Mouse (Mus musculus) heart, embryonic 11.5 days (tissue): Measurements from ENCODE around the gene Gm8994. TPM values are rescaled to one million over a fixed set of nuclear protein-coding genes. Genes with fewer than 3 reads are reported as not detected.

ENCODE experiments used
- ATAC-seq: fragments of 200-750 bp; cut with Nextera tagmentation; replicated peaks from 2 replicates; pipeline ENCODE4 v1.8.0; 2017; ENCODE audit warnings: moderate library complexity; ENCODE audit not compliant: insufficient number of reproducible peaks, low FRiP score, low TSS enrichment
- H3K27ac ChIP-seq: fragments of 300-500 bp; sonication (generic); 2 replicates; pipeline ENCODE4 v1.5.1; 2014; ENCODE audit warnings: mild to moderate bottlenecking, low read depth, low read length
- H3K27me3 ChIP-seq: fragments of 300-500 bp; sonication (generic); 2 replicates; pipeline ENCODE4 v1.6.1; 2014; ENCODE audit warnings: mild to moderate bottlenecking, low read length, mixed read lengths; ENCODE audit not compliant: control insufficient read depth, insufficient read depth
- H3K36me3 ChIP-seq: fragments of 300-500 bp; sonication (generic); 2 replicates; pipeline ENCODE4 v1.6.1; 2014; ENCODE audit warnings: mild to moderate bottlenecking, low read length, moderate library complexity, mixed read lengths; ENCODE audit not compliant: control insufficient read depth, insufficient read depth
- H3K4me1 ChIP-seq: fragments of 300-500 bp; sonication (generic); 2 replicates; pipeline ENCODE4 v1.6.1; 2014; ENCODE audit warnings: low read length; ENCODE audit not compliant: control insufficient read depth, insufficient read depth
- H3K4me2 ChIP-seq: fragments of 300-500 bp; sonication (generic); 2 replicates; pipeline ENCODE4 v1.6.1; 2014; ENCODE audit warnings: mild to moderate bottlenecking, moderate library complexity
- H3K4me3 ChIP-seq: fragments of 300-500 bp; sonication (generic); 2 replicates; pipeline ENCODE4 v1.5.1; 2014; ENCODE audit warnings: low read depth, low read length
- H3K9ac ChIP-seq: fragments of 300-500 bp; sonication (generic); 2 replicates; pipeline ENCODE4 v1.6.1; 2014; ENCODE audit warnings: mild to moderate bottlenecking, low read depth, low read length, moderate library complexity
- H3K9me3 ChIP-seq: fragments of 300-500 bp; sonication (generic); replicated peaks from 2 replicates; pipeline ENCODE4 v1.6.1; 2016; ENCODE audit warnings: low read length; ENCODE audit not compliant: control insufficient read depth
- WGBS: fragments of 180-500 bp; shearing (Covaris S2); extraction: QIAGEN DNeasy Blood & Tissue Kit; methylation state at CpG from one replicate; pipeline ENCODE4 v1.1.7; 2014; ENCODE audit not compliant: insufficient replicate concordance; 5-methylcytosine and 5-hydroxymethylcytosine counted together
- polyA plus RNA-seq: library from polyadenylated mRNA; unstranded; fragments of >200 nt; fragmentation: Nextera tagmentation; extraction: Ambion mirVana; gene quantifications from 2 replicates; pipeline ENCODE4 v1.2.1, GENCODE M21; 2014

Gm8994 gene
- polyA plus RNA-seq, 1 experiment from 2014 or later: not detected

DNA sequence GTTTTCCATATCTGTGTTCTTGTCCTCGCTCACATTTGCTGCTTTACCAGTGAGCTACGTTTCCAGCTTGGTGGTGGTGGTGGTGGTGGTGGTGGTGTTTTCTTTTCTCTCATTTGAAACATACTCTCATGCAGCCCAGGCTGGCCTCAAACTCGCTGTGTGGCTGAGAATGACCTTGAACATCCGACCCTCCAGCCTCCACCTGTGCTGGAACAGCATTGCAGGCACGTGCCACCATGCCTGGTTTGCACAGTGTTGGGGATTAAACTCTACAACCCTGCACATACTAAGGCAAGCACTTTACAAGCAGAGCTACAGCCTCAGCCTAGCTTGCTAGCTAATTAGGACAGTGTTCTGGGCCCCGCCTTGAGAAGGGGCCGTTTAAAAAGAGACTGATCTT, 18.3 kb downstream of the Gm8994 start:
- H3K4me2 ChIP-seq: no peak overlapping the region
- H3K36me3 ChIP-seq: no peaks in the 10 kb centered on the region
- H3K4me3 ChIP-seq: no peak overlapping the region
- 86% methylated on average over 7 of the region's 7 CpGs for WGBS
- no peak overlapping the region for H3K9ac ChIP-seq
- no peaks in the 10 kb centered on the region for H3K9me3 ChIP-seq
- H3K27ac ChIP-seq: no peak overlapping the region
- H3K27me3 ChIP-seq: no peaks in the 10 kb centered on the region
- ATAC-seq: no peak
- no peaks in the 10 kb centered on the region for H3K4me1 ChIP-seq

GRCm38 (mm10) chr6:136347053-136347452, 19.7 kb downstream of the Gm8994 start:
- Histone ChIP-seq H3K36me3 (no peaks in the 10 kb centered on the region), H3K4me2 (no peak overlapping the region), H3K9ac (no peak overlapping the region), H3K27ac (no peak overlapping the region), H3K27me3 (no peaks in the 10 kb centered on the region), H3K9me3 (no peaks in the 10 kb centered on the region), H3K4me3 (no peak overlapping the region), H3K4me1 (no peaks in the 10 kb centered on the region)
- WGBS: 65% methylated on average over 5 of the region's 5 CpGs
- ATAC-seq: no peak

GRCm38 (mm10) chr6:136347631-136348030, 20.3 kb downstream of the Gm8994 start:
- Histone ChIP-seq H3K4me3 (no peak overlapping the region), H3K36me3 (no peaks in the 10 kb centered on the region), H3K4me1 (no peaks in the 10 kb centered on the region), H3K27me3 (no peaks in the 10 kb centered on the region), H3K27ac (no peak overlapping the region), H3K9me3 (no peaks in the 10 kb centered on the region), H3K4me2 (no peak overlapping the region), H3K9ac (no peak overlapping the region)
- ATAC-seq: no peak
- 48% methylated on average over 9 of the region's 9 CpGs for WGBS

DNA sequence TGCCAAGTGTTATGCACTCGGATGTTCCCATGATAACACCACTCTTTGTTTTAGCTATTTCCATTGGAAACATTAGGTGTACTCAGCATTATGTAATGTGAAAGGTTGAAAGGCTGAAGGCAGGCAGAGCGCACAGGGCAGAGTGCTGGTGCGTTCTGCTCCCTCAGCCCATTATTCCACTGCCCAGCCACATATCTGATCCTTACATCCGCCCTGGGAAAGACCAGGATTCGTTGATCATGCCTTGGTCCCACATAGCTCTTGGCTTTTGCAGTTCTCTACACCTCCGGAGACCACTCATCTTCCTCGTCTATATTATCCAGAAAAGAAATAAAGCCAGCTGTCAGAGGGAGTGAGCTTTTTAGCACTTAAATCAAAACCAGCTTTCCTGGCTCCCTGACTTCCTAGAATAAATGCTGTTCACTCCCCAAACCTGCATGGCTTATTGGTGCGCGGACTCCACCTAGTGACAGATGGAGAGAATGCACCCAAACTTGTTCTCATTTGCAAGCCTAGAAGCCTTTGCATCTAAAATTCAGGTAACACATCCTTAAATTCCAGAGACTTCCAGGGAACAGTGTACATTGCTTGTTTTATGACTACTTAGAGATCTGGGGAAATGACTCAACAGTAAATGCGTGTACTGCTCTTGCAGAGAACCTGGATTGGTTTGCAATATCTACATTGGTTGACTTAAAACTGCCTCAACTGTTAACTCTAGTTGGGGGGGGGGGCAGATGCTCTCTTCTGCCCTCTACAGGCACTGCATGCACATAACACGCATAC, 26.3 kb downstream of the Gm8994 start:
- Histone ChIP-seq H3K4me2 (no peak overlapping the region), H3K27ac (no peak overlapping the region), H3K36me3 (no peaks in the 10 kb centered on the region), H3K27me3 (no peaks in the 10 kb centered on the region), H3K4me3 (no peak overlapping the region), H3K4me1 (no peaks in the 10 kb centered on the region), H3K9me3 (no peaks in the 10 kb centered on the region), H3K9ac (no peak overlapping the region)
- 38% methylated on average over 11 of the region's 11 CpGs for WGBS
- no peak for ATAC-seq

DNA sequence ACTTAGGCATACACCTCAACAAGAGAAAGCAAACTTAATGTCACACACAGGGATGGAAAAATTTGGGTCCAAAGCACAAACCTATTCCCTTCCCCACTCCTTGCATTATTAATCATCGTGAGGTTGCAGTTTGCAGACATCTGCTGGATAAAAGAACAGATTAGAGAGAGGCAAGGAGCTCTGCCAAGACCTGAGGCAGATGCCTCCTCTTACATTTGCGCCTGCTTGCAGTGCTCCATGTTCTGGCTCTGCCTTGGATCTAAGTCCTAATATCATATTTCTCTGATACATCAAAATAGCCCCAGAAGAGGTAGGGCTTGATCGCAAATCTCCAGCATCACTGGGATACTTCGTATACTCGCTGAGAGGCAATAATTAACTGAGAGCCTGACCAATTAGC, 31.1 kb downstream of the Gm8994 start:
- Histone ChIP-seq H3K36me3 (no peaks in the 10 kb centered on the region), H3K4me1 (no peaks in the 10 kb centered on the region), H3K4me2 (no peak overlapping the region), H3K9me3 (no peaks in the 10 kb centered on the region), H3K27ac (no peak overlapping the region), H3K9ac (no peak overlapping the region), H3K4me3 (no peak overlapping the region), H3K27me3 (no peaks in the 10 kb centered on the region)
- 79% methylated on average over 5 of the region's 5 CpGs for WGBS
- no peak for ATAC-seq

GRCm38 (mm10) chr6:136363313-136363712, 36.0 kb downstream of the Gm8994 start:
- Histone ChIP-seq H3K27me3 (no peaks in the 10 kb centered on the region), H3K4me1 (no peaks in the 10 kb centered on the region), H3K9ac (no peak overlapping the region), H3K9me3 (no peaks in the 10 kb centered on the region), H3K36me3 (no peaks in the 10 kb centered on the region), H3K4me3 (no peak overlapping the region), H3K4me2 (no peak overlapping the region), H3K27ac (no peak overlapping the region)
- no peak for ATAC-seq
- 79% methylated on average over 8 of the region's 8 CpGs for WGBS

DNA sequence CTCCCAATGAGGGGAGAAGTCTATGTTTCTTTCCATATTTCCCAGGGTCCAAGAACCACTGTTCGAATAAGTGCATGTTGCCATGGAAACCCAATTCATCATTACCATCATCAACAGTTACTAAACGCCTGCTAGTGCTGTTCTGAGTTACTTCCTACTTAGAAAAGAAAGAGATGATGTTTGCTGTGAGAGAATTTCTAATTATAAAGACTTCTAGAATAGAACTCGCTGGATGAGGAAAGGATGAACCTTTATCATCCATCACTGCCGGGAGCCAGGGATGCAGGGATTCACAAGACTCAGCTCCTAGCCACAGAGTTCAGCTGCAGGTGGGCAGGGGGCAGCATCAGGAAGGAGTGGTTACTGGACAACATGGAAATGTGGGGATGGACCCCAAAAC, 36.7 kb downstream of the Gm8994 start:
- ATAC-seq: no peak
- Histone ChIP-seq H3K4me3 (no peak overlapping the region), H3K4me1 (no peaks in the 10 kb centered on the region), H3K27me3 (no peaks in the 10 kb centered on the region), H3K36me3 (no peaks in the 10 kb centered on the region), H3K9me3 (no peaks in the 10 kb centered on the region), H3K9ac (no peak overlapping the region), H3K27ac (no peak overlapping the region), H3K4me2 (no peak overlapping the region)
- WGBS: 80% methylated on average over 4 of the region's 4 CpGs

DNA sequence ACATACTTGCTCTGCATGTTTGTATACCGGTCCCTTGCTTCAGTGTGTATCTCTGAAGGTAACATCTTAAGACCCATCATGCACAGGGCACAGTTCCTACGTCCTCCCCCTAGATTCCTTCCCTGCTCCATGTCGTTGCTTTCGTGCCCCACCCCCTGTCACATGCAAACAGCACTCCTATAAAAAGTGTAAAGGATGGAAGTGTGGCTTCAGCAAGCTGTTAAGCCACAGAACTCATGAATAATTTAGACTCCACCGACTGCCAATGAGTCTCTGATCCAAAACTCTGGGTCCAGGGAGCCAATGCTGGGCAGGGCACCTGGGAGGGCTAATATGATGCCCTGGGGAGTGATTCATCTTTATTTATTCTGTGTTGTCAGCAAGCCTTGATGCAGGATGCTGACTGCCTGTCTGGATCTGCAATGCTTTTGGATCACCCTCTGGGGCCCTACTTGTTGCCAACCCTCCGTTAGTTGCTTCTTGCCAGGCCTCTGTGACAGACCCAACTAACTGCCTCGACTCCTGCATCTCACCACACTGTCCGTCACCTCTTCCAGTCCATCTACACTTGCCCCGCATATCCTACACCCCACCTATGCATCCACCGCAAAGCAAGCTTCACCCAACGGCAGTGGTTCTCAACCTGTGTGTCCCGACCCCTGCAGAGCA, 37.2 kb downstream of the Gm8994 start:
- no peaks in the 10 kb centered on the region for H3K9me3 ChIP-seq
- no peak overlapping the region for H3K4me2 ChIP-seq
- H3K9ac ChIP-seq: no peak overlapping the region
- ATAC-seq: no peak
- no peaks in the 10 kb centered on the region for H3K4me1 ChIP-seq
- WGBS: 71% methylated on average over 12 of the region's 12 CpGs
- H3K27me3 ChIP-seq: no peaks in the 10 kb centered on the region
- H3K36me3 ChIP-seq: no peaks in the 10 kb centered on the region
- no peak overlapping the region for H3K27ac ChIP-seq
- no peak overlapping the region for H3K4me3 ChIP-seq

DNA sequence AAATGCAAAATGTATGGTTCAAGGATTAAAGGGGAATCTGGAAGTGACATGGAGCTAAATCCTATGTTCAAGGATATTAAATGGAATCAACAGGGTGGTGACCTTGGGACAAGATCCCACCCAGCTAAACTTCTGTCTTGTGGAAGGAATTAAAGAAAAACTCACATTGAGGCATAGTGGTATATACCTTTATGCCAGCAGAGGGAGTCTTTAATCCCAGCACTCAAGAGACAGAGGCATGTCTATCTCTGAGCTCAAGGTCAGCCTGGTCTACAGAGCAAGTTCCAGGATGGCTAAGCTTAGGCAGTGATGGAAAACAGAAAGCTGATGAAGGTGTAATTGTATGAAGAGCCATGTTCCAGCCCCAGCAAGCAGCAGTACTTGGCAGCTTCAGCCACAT, 48.8 kb downstream of the Gm8994 start:
- Histone ChIP-seq H3K9me3 (no peaks in the 10 kb centered on the region), H3K4me1 (no peaks in the 10 kb centered on the region), H3K9ac (no peak overlapping the region), H3K27me3 (no peaks in the 10 kb centered on the region), H3K27ac (no peak overlapping the region), H3K4me3 (no peak overlapping the region), H3K4me2 (no peak overlapping the region), H3K36me3 (no peaks in the 10 kb centered on the region)
- ATAC-seq: no peak
